Mouse (Mus musculus) CH12F3 (cell line): Measurements from ENCODE around the gene Cdkal1.

ENCODE experiments used
- in situ Hi-C: fragments of 300-500 bp; cut with MboI; formaldehyde crosslinking; loops from 2 replicates; pipeline ENCODE4 v1.14.3; 2020; ENCODE audit warnings: low sequenced_read_pairs

Gene Cdkal1

GRCm38 (mm10) chr13:29819147-29819546, 36.3 kb downstream of the Cdkal1 start:
- in situ Hi-C loops, result no loop called here

- in situ Hi-C loops, result no loop called here
Observed at GRCm38 (mm10) chr13:29818314-29818713, 37.2 kb downstream of the Cdkal1 start.

- in situ Hi-C loops, result no loop called here
Observed at GRCm38 (mm10) chr13:29810780-29811179, 44.7 kb downstream of the Cdkal1 start.

- in situ Hi-C loops, result no loop called here
Observed at GRCm38 (mm10) chr13:29808383-29808782, 47.1 kb downstream of the Cdkal1 start.

- in situ Hi-C loops, result no loop called here
Observed at GRCm38 (mm10) chr13:29807930-29808329, 47.5 kb downstream of the Cdkal1 start.

GRCm38 (mm10) chr13:29806871-29807270, 48.6 kb downstream of the Cdkal1 start:
- in situ Hi-C loops, result no loop called here

GRCm38 (mm10) chr13:29805296-29805695, 50.2 kb downstream of the Cdkal1 start:
- in situ Hi-C loops, result no loop called here

- in situ Hi-C loops, result no loop called here
Observed at GRCm38 (mm10) chr13:29804034-29804433, 51.4 kb downstream of the Cdkal1 start.

- in situ Hi-C loops, result no loop called here
Observed at GRCm38 (mm10) chr13:29802699-29803098, 52.8 kb downstream of the Cdkal1 start.

- in situ Hi-C loops, result no loop called here
Observed at GRCm38 (mm10) chr13:29800078-29800477, 55.4 kb downstream of the Cdkal1 start.

GRCm38 (mm10) chr13:29792112-29792511, 63.4 kb downstream of the Cdkal1 start:
- in situ Hi-C loops, result no loop called here

GRCm38 (mm10) chr13:29791439-29791838, 64.0 kb downstream of the Cdkal1 start:
- in situ Hi-C loops, result no loop called here

- in situ Hi-C loops, result no loop called here
Observed at GRCm38 (mm10) chr13:29786984-29787383, 68.5 kb downstream of the Cdkal1 start.

- in situ Hi-C loops, result no loop called here
Observed at GRCm38 (mm10) chr13:29784894-29785293, 70.6 kb downstream of the Cdkal1 start.

- in situ Hi-C loops, result no loop called here
Observed at GRCm38 (mm10) chr13:29781332-29781731, 74.1 kb downstream of the Cdkal1 start.

- in situ Hi-C loops, result no loop called here
Observed at GRCm38 (mm10) chr13:29780713-29781112, 74.8 kb downstream of the Cdkal1 start.

GRCm38 (mm10) chr13:29779519-29779918, 76.0 kb downstream of the Cdkal1 start:
- in situ Hi-C loops, result no loop called here

GRCm38 (mm10) chr13:29779116-29779515, 76.4 kb downstream of the Cdkal1 start:
- in situ Hi-C loops, result no loop called here

- in situ Hi-C loops, result no loop called here
Observed at GRCm38 (mm10) chr13:29778124-29778523, 77.3 kb downstream of the Cdkal1 start.

GRCm38 (mm10) chr13:29777225-29777624, 78.2 kb downstream of the Cdkal1 start:
- in situ Hi-C loops, result no loop called here

- in situ Hi-C loops, result no loop called here
Observed at GRCm38 (mm10) chr13:29775603-29776230, 79.8 kb downstream of the Cdkal1 start.

GRCm38 (mm10) chr13:29773563-29773962, 81.9 kb downstream of the Cdkal1 start:
- in situ Hi-C loops, result no loop called here

- in situ Hi-C loops, result no loop called here
Observed at GRCm38 (mm10) chr13:29772970-29773369, 82.5 kb downstream of the Cdkal1 start.
